Mouse (Mus musculus): ENCODE measurements at regions not wholly inside any gene's neighbourhood (a gene's known extent, or its start where the extent isn't known, plus 50 kb on each side); places are given as distances from the start of the nearest gene placed in this dataset.

GRCm38 (mm10) chr9:33001165-33001949, 365.3 kb downstream of the Ets1 start:
- ATAC-seq (ENCODE audit: insufficient number of reproducible peaks, low FRiP score, low TSS enrichment, low read depth) = no peak
- H3K4me2 ChIP-seq = 0 out of 2 replicates have a peak overlapping the region, but pooled peaks have one; percentile 5
- no peak overlapping the region for H3K4me3 ChIP-seq
- no peak overlapping the region for H3K9ac ChIP-seq
- 29% methylated on average over 9 of the region's 9 CpGs for WGBS
- peaks cover 11% of the 10 kb centered on the region for H3K4me1 ChIP-seq
- H3K27ac ChIP-seq = no peak overlapping the region
- H3K36me3 ChIP-seq = no peaks in the 10 kb centered on the region
- no peaks in the 10 kb centered on the region for H3K27me3 ChIP-seq
- no peaks in the 10 kb centered on the region for H3K9me3 ChIP-seq

GRCm38 (mm10) chr9:33003880-33004279, 367.9 kb downstream of the Ets1 start:
- H3K4me1 ChIP-seq = peaks cover 11% of the 10 kb centered on the region
- H3K9ac ChIP-seq = no peak overlapping the region
- H3K27me3 ChIP-seq = no peaks in the 10 kb centered on the region
- no peak overlapping the region for H3K4me3 ChIP-seq
- no peaks in the 10 kb centered on the region for H3K36me3 ChIP-seq
- ATAC-seq (ENCODE audit: insufficient number of reproducible peaks, low FRiP score, low TSS enrichment, low read depth) = no peak
- WGBS = 92% methylated on average over 1 of the region's 1 CpGs
- H3K4me2 ChIP-seq = no peak overlapping the region
- H3K9me3 ChIP-seq = no peaks in the 10 kb centered on the region
- no peak overlapping the region for H3K27ac ChIP-seq

DNA sequence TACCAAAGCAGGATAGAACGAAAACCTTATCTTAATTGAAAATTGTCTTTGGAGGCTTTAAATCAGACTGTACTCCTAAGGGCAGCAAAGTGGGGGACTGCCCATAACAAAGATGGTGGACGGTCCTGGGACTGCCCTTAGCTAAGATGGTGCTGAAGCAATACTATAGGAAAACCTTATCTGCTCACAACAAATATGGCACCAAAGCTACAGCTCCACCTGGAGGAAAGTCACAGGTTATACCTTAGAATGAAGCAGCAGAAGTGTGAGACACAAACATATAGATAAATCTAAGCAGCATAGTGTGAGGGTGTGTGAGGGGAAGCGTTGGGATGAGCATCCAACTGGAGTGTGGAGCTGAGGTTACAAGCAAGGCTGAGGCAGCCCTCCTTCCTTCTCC, 368.5 kb downstream of the Ets1 start:
- Histone ChIP-seq H3K9ac (no peak overlapping the region), H3K36me3 (no peaks in the 10 kb centered on the region), H3K4me2 (no peak overlapping the region), H3K9me3 (no peaks in the 10 kb centered on the region), H3K4me3 (no peak overlapping the region), H3K27me3 (no peaks in the 10 kb centered on the region), H3K4me1 (peaks cover 11% of the 10 kb centered on the region), H3K27ac (no peak overlapping the region)
- ATAC-seq (ENCODE audit: insufficient number of reproducible peaks, low FRiP score, low TSS enrichment, low read depth) = no peak
- WGBS = 95% methylated on average over 3 of the region's 3 CpGs

DNA sequence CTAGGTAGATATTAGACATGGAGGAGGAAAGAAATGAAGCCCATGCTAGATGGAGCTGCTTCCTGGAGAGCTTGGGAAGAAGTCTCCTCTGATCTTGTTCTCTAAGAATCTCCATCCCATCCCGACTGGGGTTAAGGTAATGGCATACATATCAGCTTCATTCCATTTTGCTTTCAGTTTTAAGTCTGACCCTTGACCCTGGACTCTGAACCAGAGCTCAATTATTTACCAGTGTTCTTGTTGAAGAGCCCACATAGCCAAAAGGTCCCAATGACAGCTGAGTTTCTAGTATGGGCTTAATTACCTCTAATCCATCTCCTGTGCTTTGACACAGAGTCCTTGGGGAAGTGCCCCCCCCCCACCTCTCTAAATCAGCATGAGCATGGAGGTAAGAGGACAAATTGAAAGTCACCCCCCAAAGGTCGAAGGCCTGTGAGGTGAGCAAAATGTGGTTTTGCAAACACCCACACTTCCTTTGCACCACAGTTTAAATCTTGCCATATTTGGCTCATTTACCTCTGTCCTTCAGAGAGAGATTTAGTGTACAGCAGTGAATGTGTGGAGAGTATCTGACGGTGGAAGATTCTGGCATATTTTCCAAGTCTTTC, 371.5 kb downstream of the Ets1 start:
- H3K36me3 ChIP-seq = no peaks in the 10 kb centered on the region
- H3K4me1 ChIP-seq = no peaks in the 10 kb centered on the region
- no peak for ATAC-seq (ENCODE audit: insufficient number of reproducible peaks, low FRiP score, low TSS enrichment, low read depth)
- no peak overlapping the region for H3K4me2 ChIP-seq
- 62% methylated on average over 3 of the region's 3 CpGs for WGBS
- H3K27me3 ChIP-seq = no peaks in the 10 kb centered on the region
- no peak overlapping the region for H3K4me3 ChIP-seq
- H3K9me3 ChIP-seq = no peaks in the 10 kb centered on the region
- no peak overlapping the region for H3K27ac ChIP-seq
- no peak overlapping the region for H3K9ac ChIP-seq

DNA sequence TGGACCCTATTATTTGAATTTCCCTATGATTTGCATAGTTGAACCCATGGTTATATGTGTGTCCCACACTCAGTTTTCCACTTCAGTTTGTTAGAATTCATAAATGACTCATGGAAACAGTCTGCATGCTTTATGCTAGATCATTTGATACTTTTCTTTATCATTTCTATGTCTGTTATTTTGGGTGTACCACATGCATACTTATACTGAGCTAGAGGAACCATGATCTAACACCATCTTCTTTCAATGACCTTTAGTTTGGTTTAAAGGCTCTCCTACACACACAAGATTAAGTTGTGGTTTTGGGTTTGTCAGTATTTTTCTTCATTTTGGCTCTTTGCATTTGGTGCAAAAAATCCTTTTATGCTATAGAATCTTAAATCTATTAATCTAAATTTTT, 375.2 kb downstream of the Ets1 start:
- Histone ChIP-seq H3K4me3 (no peak overlapping the region), H3K4me2 (no peak overlapping the region), H3K27me3 (no peaks in the 10 kb centered on the region), H3K9ac (no peak overlapping the region), H3K4me1 (no peaks in the 10 kb centered on the region), H3K9me3 (no peaks in the 10 kb centered on the region), H3K36me3 (no peaks in the 10 kb centered on the region), H3K27ac (no peak overlapping the region)
- ATAC-seq (ENCODE audit: insufficient number of reproducible peaks, low FRiP score, low TSS enrichment, low read depth) = no peak

DNA sequence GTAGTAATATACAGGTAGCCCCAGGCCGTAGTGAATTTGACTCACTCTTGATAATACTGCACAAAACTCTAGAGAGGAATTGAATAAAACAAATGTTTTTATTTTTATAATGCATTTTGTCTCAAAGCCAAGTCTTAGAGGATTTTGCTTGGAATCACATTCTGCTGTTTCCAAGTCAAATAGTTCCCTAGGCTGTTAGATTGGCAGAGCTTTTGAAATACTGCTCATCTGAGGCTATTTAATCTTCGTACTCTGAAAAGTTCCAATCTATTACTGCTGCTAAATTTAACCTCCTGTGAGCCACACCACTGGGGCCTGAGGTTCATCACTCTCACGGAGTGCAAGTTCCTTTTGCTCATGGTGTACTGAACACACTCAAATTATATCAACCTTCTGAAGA, 399.4 kb downstream of the Ets1 start:
- Histone ChIP-seq H3K4me2 (no peak overlapping the region), H3K36me3 (no peaks in the 10 kb centered on the region), H3K9ac (no peak overlapping the region), H3K9me3 (no peaks in the 10 kb centered on the region), H3K4me1 (no peaks in the 10 kb centered on the region), H3K27ac (no peak overlapping the region), H3K27me3 (no peaks in the 10 kb centered on the region), H3K4me3 (no peak overlapping the region)
- WGBS = 44% methylated on average over 3 of the region's 3 CpGs
- ATAC-seq (ENCODE audit: insufficient number of reproducible peaks, low FRiP score, low TSS enrichment, low read depth) = no peak

DNA sequence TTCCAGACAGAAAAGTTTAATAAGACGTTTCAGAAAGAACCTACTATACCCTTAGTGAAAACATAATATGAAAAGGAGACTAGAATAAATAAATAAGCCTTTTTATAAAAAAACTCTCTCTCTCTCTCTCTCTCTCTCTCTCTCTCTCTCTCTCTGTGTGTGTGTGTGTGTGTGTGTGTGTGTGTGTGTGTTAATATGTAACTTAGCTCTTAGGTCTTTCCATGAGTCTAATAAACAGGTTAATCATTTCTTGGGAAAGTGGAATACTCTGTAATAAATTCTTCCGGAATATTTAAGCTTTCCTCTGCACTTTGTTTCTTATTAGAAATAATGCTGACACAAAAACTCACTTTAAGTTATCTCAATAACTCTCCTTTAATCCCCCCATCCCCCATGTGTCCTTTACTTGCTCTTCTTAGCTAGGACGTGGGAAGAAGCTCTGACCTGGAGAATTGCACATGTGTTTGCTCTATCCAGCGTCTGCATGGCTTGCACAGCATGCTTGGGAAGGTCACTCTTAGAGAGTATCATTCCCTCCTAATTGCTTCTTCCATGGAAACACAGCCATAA, 403.3 kb downstream of the Ets1 start:
- ATAC-seq (ENCODE audit: insufficient number of reproducible peaks, low FRiP score, low TSS enrichment, low read depth) = no peak
- H3K4me1 ChIP-seq = no peaks in the 10 kb centered on the region
- no peaks in the 10 kb centered on the region for H3K27me3 ChIP-seq
- no peak overlapping the region for H3K4me2 ChIP-seq
- no peak overlapping the region for H3K9ac ChIP-seq
- H3K27ac ChIP-seq = no peak overlapping the region
- no peaks in the 10 kb centered on the region for H3K36me3 ChIP-seq
- no peaks in the 10 kb centered on the region for H3K9me3 ChIP-seq
- H3K4me3 ChIP-seq = no peak overlapping the region
- 62% methylated on average over 4 of the region's 4 CpGs for WGBS

DNA sequence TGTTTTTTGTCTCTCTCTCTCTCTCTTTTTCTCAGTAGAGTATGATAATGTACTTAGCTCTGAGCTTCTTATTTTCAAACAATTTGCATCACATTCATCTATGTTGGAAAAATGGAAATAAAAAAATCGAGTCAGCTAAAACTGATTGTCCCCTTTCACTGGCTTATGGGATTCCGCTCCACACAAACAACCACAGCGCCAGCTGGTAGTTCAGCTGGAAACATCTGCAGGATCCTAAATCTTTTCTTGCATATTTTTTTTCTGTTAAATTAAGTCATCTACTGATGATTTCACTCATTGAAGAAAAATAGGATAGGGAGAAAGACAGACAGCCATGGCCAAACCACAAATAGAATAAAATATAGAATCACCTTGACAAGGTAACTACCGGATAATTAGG, 414.8 kb downstream of the Ets1 start:
- Histone ChIP-seq H3K4me3 (no peak overlapping the region), H3K9ac (no peak overlapping the region), H3K27ac (no peak overlapping the region), H3K27me3 (no peaks in the 10 kb centered on the region), H3K4me1 (no peaks in the 10 kb centered on the region), H3K4me2 (no peak overlapping the region), H3K36me3 (no peaks in the 10 kb centered on the region), H3K9me3 (no peaks in the 10 kb centered on the region)
- 89% methylated on average over 4 of the region's 4 CpGs for WGBS
- no peak for ATAC-seq (ENCODE audit: insufficient number of reproducible peaks, low FRiP score, low TSS enrichment, low read depth)

- Histone ChIP-seq H3K9ac (no peak overlapping the region), H3K4me3 (no peak overlapping the region), H3K4me1 (peaks cover 6% of the 10 kb centered on the region; the same call in 1 of the 2 replicates), H3K4me2 (no peak overlapping the region), H3K9me3 (no peaks in the 10 kb centered on the region), H3K27me3 (no peaks in the 10 kb centered on the region), H3K27ac (no peak overlapping the region), H3K36me3 (no peaks in the 10 kb centered on the region)
- WGBS = 77% methylated on average over 6 of the region's 6 CpGs
- no peak for ATAC-seq (ENCODE audit: insufficient number of reproducible peaks, low FRiP score, low TSS enrichment, low read depth)
Measured at GRCm38 (mm10) chr9:33060636-33061264, 424.7 kb downstream of the Ets1 start.

GRCm38 (mm10) chr9:33062476-33062875, 426.5 kb downstream of the Ets1 start:
- no peak overlapping the region for H3K4me3 ChIP-seq
- no peaks in the 10 kb centered on the region for H3K27me3 ChIP-seq
- 26% methylated on average over 4 of the region's 4 CpGs for WGBS
- H3K4me1 ChIP-seq = peaks cover 6% of the 10 kb centered on the region; the same call in 1 of the 2 replicates
- H3K27ac ChIP-seq = no peak overlapping the region
- no peaks in the 10 kb centered on the region for H3K36me3 ChIP-seq
- ATAC-seq (ENCODE audit: insufficient number of reproducible peaks, low FRiP score, low TSS enrichment, low read depth) = 0 out of 2 replicates have a peak, but pooled peaks have one; percentile 35
- no peaks in the 10 kb centered on the region for H3K9me3 ChIP-seq
- no peak overlapping the region for H3K4me2 ChIP-seq
- H3K9ac ChIP-seq = no peak overlapping the region

DNA sequence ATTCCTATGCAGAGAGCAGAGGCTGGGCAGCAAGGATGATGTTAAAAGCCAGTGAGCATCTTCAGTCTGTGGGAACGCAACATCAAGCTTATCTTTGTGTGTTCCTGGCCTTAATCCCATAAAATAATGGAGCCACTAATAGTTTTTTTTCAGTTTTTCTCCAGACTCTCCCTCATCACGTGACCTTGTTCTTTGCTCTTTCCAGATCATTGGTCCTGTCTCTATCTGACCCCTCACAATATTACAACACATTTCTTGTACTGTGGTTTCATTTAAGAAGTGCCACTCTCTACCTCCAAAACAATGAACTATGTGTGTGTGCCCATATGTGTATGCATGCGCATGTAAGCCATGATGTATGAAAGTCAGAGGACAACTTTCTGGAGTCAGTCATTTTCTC, 429.3 kb downstream of the Ets1 start:
- Histone ChIP-seq H3K27ac (no peak overlapping the region), H3K9ac (no peak overlapping the region), H3K36me3 (no peaks in the 10 kb centered on the region), H3K4me3 (no peak overlapping the region), H3K9me3 (no peaks in the 10 kb centered on the region), H3K27me3 (no peaks in the 10 kb centered on the region), H3K4me1 (peaks cover 6% of the 10 kb centered on the region; the same call in 1 of the 2 replicates), H3K4me2 (no peak overlapping the region)
- WGBS = 93% methylated on average over 3 of the region's 3 CpGs
- ATAC-seq (ENCODE audit: insufficient number of reproducible peaks, low FRiP score, low TSS enrichment, low read depth) = no peak

- H3K9ac ChIP-seq = no peak overlapping the region
- H3K9me3 ChIP-seq = no peaks in the 10 kb centered on the region
- H3K4me2 ChIP-seq = no peak overlapping the region
- no peaks in the 10 kb centered on the region for H3K36me3 ChIP-seq
- no peak overlapping the region for H3K27ac ChIP-seq
- H3K4me3 ChIP-seq = no peak overlapping the region
- WGBS = 74% methylated on average over 1 of the region's 1 CpGs
- ATAC-seq (ENCODE audit: insufficient number of reproducible peaks, low FRiP score, low TSS enrichment, low read depth) = no peak
- peaks cover 1% of the 10 kb centered on the region; the same call in 1 of the 2 replicates for H3K4me1 ChIP-seq
- H3K27me3 ChIP-seq = no peaks in the 10 kb centered on the region
Measured at GRCm38 (mm10) chr9:33067521-33067920, 431.5 kb downstream of the Ets1 start.
